Mouse (Mus musculus) myocyte (in vitro differentiated cells): Measurements from ENCODE around the gene Pikfyve. TPM values are rescaled to one million over a fixed set of nuclear protein-coding genes. Genes with fewer than 3 reads are reported as not detected.

Experiments used
- H3K27me3 ChIP-seq: one replicate; pipeline ENCODE4 v1.6.1; 2011; ENCODE audit not compliant: control insufficient read depth, insufficient read depth, insufficient read length
- H3K36me3 ChIP-seq: one replicate; pipeline ENCODE4 v1.6.1; 2011; ENCODE audit not compliant: control insufficient read depth, insufficient read depth
- H3K4me2 ChIP-seq: one replicate; pipeline ENCODE4 v1.6.1; 2011; ENCODE audit warnings: low read depth, control low read depth
- H3K4me3 ChIP-seq: one replicate; pipeline ENCODE4 v1.5.1; 2011; ENCODE audit warnings: mild to moderate bottlenecking, control low read depth, moderate library complexity
- H3K79me2 ChIP-seq: one replicate; pipeline ENCODE4 v1.6.1; 2011; ENCODE audit not compliant: control insufficient read depth, insufficient read depth
- H3ac ChIP-seq: one replicate; pipeline ENCODE4 v1.6.1; 2011; ENCODE audit not compliant: control insufficient read depth, insufficient read length
- CEBPB ChIP-seq: IDR thresholded peaks from 2 replicates; pipeline ENCODE4 v1.6.1; 2011; ENCODE audit warnings: mild to moderate bottlenecking, moderate library complexity; ENCODE audit not compliant: poor library complexity, insufficient read depth, severe bottlenecking
- E2F4 ChIP-seq: IDR thresholded peaks from one replicate; pipeline ENCODE4 v1.6.1; 2011; ENCODE audit warnings: mild to moderate bottlenecking, control low read depth, moderate library complexity; ENCODE audit not compliant: insufficient read depth
- MAX ChIP-seq: IDR thresholded peaks from one replicate; pipeline ENCODE4 v1.6.1; 2011; ENCODE audit warnings: low read depth, mild to moderate bottlenecking, control low read depth
- MYOD1 ChIP-seq, 3 experiments: IDR thresholded peaks; one replicate each; pipeline ENCODE4 v1.6.1; 2011; ENCODE audit warnings: control low read depth in 2 of 3, low read depth in 2 of 3, mild to moderate bottlenecking in 2 of 3, moderate library complexity in 1 of 3; ENCODE audit not compliant: insufficient read length in 2 of 3, control insufficient read depth in 1 of 3
- MYOG ChIP-seq, 3 experiments: IDR thresholded peaks; one replicate each; pipeline ENCODE4 v1.6.1; 2011; ENCODE audit warnings: control low read depth in 2 of 3, low read depth in 2 of 3, mild to moderate bottlenecking in 2 of 3; ENCODE audit not compliant: insufficient read length in 2 of 3, control insufficient read depth in 1 of 3, insufficient read depth in 1 of 3
- POLR2A ChIP-seq: IDR thresholded peaks from one replicate; pipeline ENCODE4 v1.6.1; 2011; ENCODE audit warnings: low read depth, mild to moderate bottlenecking, control low read depth, moderate library complexity; ENCODE audit not compliant: insufficient read length
- POLR2AphosphoS2 ChIP-seq: IDR thresholded peaks from one replicate; pipeline ENCODE4 v1.6.1; 2011; ENCODE audit warnings: low read depth, control low read depth; ENCODE audit not compliant: insufficient read length
- REST ChIP-seq: IDR thresholded peaks from one replicate; pipeline ENCODE4 v1.6.1; 2011; ENCODE audit warnings: mild to moderate bottlenecking, control low read depth, moderate library complexity; ENCODE audit not compliant: insufficient read depth, insufficient read length
- SRF ChIP-seq: IDR thresholded peaks from one replicate; pipeline ENCODE4 v1.6.1; 2011; ENCODE audit warnings: low read depth; ENCODE audit not compliant: control insufficient read depth, insufficient read length
- TCF12 ChIP-seq: IDR thresholded peaks from one replicate; pipeline ENCODE4 v1.6.1; 2011; ENCODE audit warnings: mild to moderate bottlenecking, control low read depth; ENCODE audit not compliant: poor library complexity, insufficient read depth, severe bottlenecking
- TCF3 ChIP-seq: IDR thresholded peaks from one replicate; pipeline ENCODE4 v1.6.1; 2011; ENCODE audit warnings: low read depth, control low read depth; ENCODE audit not compliant: insufficient read length
- USF1 ChIP-seq: IDR thresholded peaks from one replicate; pipeline ENCODE4 v1.6.1; 2011; ENCODE audit warnings: low read depth, mild to moderate bottlenecking, control low read depth, moderate library complexity
- polyA plus RNA-seq: library from polyadenylated mRNA; unstranded; fragments of >200 nt; fragmentation: generic; extraction: Trizol; gene quantifications from one replicate; pipeline ENCODE4 v1.2.1, GENCODE M21; 2012; ENCODE audit warnings: missing spikeins

The Pikfyve gene
- polyA plus RNA-seq, 1 experiment, result 4.2 TPM

DNA sequence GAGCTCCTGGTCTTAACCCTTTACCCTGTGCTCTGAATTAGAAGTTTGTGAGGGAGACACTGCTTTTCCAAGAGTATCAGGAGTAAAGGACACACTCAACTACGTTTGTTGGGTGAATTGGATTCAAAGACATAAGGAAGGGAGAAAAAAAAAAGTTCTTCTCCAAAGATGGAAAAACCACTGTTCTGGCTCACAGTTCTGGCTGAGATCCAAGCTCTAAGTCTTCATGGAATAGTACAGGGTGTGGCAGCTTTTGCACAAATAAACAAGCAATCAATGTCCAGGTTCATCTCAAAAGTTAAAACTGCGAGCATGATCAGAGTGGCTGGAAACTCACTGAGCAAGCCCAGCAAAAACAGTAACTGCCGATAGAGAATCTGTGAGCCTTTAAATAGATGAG lies 38.5 kb upstream of the Pikfyve start:
- Histone ChIP-seq H3K4me3 (no peak overlapping the region), H3K79me2 (no peaks in the 10 kb centered on the region), H3K4me2 (no peak overlapping the region), H3ac (no peak overlapping the region), H3K27me3 (no peaks in the 10 kb centered on the region), H3K36me3 (no peaks in the 10 kb centered on the region)
- TF ChIP-seq MAX (no peak), MYOG (IDR thresholded peaks at IDR 0.05; ENCODE audit: control insufficient read depth in 1 of 3, insufficient read depth in 1 of 3, insufficient read length in 2 of 3, low read depth in 2 of 3) (no peak), SRF (no peak)

DNA sequence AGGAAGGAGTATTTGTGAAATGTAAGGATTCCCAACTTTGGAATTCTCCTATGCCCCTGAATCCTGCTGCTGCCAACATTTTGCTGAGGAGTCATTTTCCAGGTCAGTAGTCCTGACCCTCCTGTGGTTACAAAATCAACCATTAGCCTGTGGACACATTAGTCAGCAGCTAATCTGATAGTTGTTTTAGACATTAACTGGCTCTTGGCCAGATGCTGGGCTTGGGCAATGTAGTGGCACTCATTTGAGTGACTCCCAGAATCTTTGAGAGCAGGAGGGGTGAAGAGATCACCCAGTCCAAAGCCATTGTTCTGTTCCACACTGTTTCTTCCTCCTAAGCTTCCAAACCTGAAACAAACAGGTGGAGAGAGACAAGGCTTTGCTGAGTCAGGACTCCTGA lies 31.7 kb upstream of the Pikfyve start:
- no peak overlapping the region for H3K4me3 ChIP-seq
- peaks cover 19% of the 10 kb centered on the region for H3K36me3 ChIP-seq
- H3K79me2 ChIP-seq, result no peaks in the 10 kb centered on the region
- H3K27me3 ChIP-seq, result no peaks in the 10 kb centered on the region
- no peak overlapping the region for H3ac ChIP-seq
- TF ChIP-seq POLR2A, result no peak
- no peak for TF ChIP-seq MYOD1 (IDR thresholded peaks at IDR 0.05; ENCODE audit: control insufficient read depth in 1 of 3, insufficient read length in 2 of 3, low read depth in 2 of 3)
- no peak for TF ChIP-seq MAX
- TF ChIP-seq MYOG (IDR thresholded peaks at IDR 0.05; ENCODE audit: control insufficient read depth in 1 of 3, insufficient read depth in 1 of 3, insufficient read length in 2 of 3, low read depth in 2 of 3), result no peak
- no peak for TF ChIP-seq REST
- no peak for TF ChIP-seq SRF
- TF ChIP-seq TCF3, result no peak
- no peak for TF ChIP-seq E2F4
- TF ChIP-seq TCF12, result no peak
- no peak for TF ChIP-seq USF1
- TF ChIP-seq CEBPB, result no peak
- TF ChIP-seq POLR2AphosphoS2, result no peak
- no peak overlapping the region for H3K4me2 ChIP-seq

DNA sequence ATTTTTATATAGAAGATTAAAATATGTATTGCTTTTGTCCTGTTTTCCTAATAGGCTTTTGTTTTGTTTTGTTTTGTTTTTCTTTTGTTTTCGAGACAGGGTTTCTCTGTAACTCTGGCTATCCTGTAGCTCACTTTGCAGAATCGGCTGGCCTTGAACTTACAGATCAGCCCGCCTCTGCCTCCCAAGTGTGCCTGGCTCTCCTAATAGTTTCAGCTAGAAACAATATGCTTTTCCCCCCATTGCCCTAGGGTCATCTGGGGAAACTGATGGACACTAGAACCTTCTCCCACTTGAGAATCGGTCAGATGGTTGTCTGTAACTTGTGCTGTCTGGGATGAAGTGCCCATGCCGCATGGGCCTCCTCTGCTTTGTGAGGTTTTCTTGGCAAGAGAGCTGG lies 30.4 kb upstream of the Pikfyve start:
- Histone ChIP-seq H3K79me2 (no peaks in the 10 kb centered on the region), H3K36me3 (peaks cover 31% of the 10 kb centered on the region), H3K4me3 (no peak overlapping the region), H3K4me2 (no peak overlapping the region), H3ac (no peak overlapping the region), H3K27me3 (no peaks in the 10 kb centered on the region)
- TF ChIP-seq TCF3 (no peak), TCF12 (no peak), MYOG (IDR thresholded peaks at IDR 0.05; ENCODE audit: control insufficient read depth in 1 of 3, insufficient read depth in 1 of 3, insufficient read length in 2 of 3, low read depth in 2 of 3) (no peak), CEBPB (no peak), E2F4 (no peak), POLR2AphosphoS2 (no peak), SRF (no peak), MYOD1 (IDR thresholded peaks at IDR 0.05; ENCODE audit: control insufficient read depth in 1 of 3, insufficient read length in 2 of 3, low read depth in 2 of 3) (no peak), REST (no peak), POLR2A (no peak), MAX (no peak)

DNA sequence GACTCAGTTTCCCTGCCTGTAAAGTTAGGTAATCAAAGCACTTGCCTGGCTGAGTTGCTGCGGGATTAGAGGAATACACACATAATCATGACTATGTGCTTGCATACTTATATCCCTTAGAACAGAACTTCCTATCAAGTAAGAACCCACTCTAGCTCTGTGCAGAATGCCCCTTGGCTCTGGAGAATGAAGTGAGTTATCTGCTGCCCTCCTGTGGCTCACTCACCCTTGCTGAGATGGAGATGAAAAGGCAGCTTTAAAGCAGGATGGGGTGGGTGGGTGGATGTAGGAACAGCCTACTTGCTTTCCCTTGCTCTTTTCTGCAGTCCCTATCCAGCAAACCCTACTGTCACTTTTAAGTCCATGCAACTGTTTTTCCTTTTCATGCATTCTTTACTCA lies 24.3 kb upstream of the Pikfyve start:
- H3K36me3 ChIP-seq, result peaks cover 75% of the 10 kb centered on the region
- no peak for TF ChIP-seq USF1
- TF ChIP-seq MYOG (IDR thresholded peaks at IDR 0.05; ENCODE audit: control insufficient read depth in 1 of 3, insufficient read depth in 1 of 3, insufficient read length in 2 of 3, low read depth in 2 of 3), result no peak
- TF ChIP-seq MAX, result no peak
- TF ChIP-seq TCF12, result no peak
- TF ChIP-seq POLR2A, result no peak
- TF ChIP-seq CEBPB, result no peak
- TF ChIP-seq MYOD1 (IDR thresholded peaks at IDR 0.05; ENCODE audit: control insufficient read depth in 1 of 3, insufficient read length in 2 of 3, low read depth in 2 of 3), result no peak
- TF ChIP-seq TCF3, result no peak
- H3ac ChIP-seq, result no peak overlapping the region
- H3K4me2 ChIP-seq, result no peak overlapping the region
- no peaks in the 10 kb centered on the region for H3K79me2 ChIP-seq
- H3K4me3 ChIP-seq, result no peak overlapping the region
- no peaks in the 10 kb centered on the region for H3K27me3 ChIP-seq

DNA sequence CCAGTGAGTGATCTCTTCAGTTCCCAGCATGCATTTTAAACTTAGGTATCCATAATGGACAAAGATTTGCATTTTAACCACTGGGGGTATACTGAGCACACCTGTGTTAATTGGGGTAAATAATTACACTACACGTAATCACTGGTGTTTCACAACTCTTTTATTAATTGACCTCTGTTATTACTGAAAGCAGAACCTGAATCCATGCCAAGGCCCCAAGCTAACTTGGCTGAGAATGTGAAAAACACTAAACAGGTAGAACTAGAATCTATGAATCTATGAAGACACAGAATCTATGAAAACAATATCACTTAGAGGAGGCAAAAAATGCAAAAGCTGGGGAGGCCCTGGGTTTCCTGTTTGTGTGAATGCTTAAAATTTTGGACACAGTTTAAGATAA lies 19.0 kb upstream of the Pikfyve start:
- Histone ChIP-seq H3K36me3 (peaks cover 54% of the 10 kb centered on the region), H3K4me2 (no peak overlapping the region), H3K4me3 (no peak overlapping the region), H3ac (no peak overlapping the region), H3K27me3 (no peaks in the 10 kb centered on the region), H3K79me2 (no peaks in the 10 kb centered on the region)
- TF ChIP-seq POLR2A (no peak), MYOD1 (IDR thresholded peaks at IDR 0.05; ENCODE audit: control insufficient read depth in 1 of 3, insufficient read length in 2 of 3, low read depth in 2 of 3) (no peak), REST (no peak), USF1 (no peak), SRF (no peak), TCF3 (no peak)
